In genomic region chr14:66562744-66563143, GRCm38 (mm10) we compare ENCODE assay signal across 27 mouse cellular contexts.
"Had no signal": no experiment of that assay in that cellular context is flagged by ENCODE, and none has a peak within 500 bp of the region (broad histone marks: within the 10 kb centered on the region; RNA-seq: fewer than 3 reads in every experiment).

No protein-coding gene starts in this region.

- H3K4me3 ChIP-seq: heart, adult 2 months; heart, embryonic 13.5 days; heart, embryonic 15.5 days; hindbrain, embryonic 13.5 days; hindbrain, embryonic 15.5 days; kidney, embryonic 15.5 days; limb, embryonic 13.5 days; limb, embryonic 15.5 days; liver, embryonic 12.5 days had no signal

- H3K27me3 ChIP-seq: heart, embryonic 15.5 days; hindbrain, embryonic 13.5 days; hindbrain, embryonic 15.5 days; liver, embryonic 12.5 days had no signal

- H3K4me2 ChIP-seq: heart, embryonic 11.5 days; heart, embryonic 13.5 days; heart, embryonic 15.5 days; hindbrain, embryonic 13.5 days; hindbrain, embryonic 15.5 days; kidney, embryonic 15.5 days; limb, embryonic 13.5 days; limb, embryonic 15.5 days; liver, embryonic 12.5 days had no signal

- H3K27ac ChIP-seq: heart, adult 2 months; heart, embryonic 13.5 days; heart, embryonic 15.5 days; hindbrain, embryonic 13.5 days; hindbrain, embryonic 15.5 days; hindbrain, postnatal 0 days; kidney, embryonic 15.5 days; kidney, postnatal 0 days; limb, embryonic 13.5 days; limb, embryonic 15.5 days; liver, embryonic 12.5 days; liver, embryonic 14.5 days had no signal

- H3K4me1 ChIP-seq: heart, embryonic 13.5 days; heart, embryonic 15.5 days; hindbrain, embryonic 13.5 days; hindbrain, embryonic 15.5 days; kidney, embryonic 15.5 days; limb, embryonic 13.5 days; limb, embryonic 15.5 days; liver, embryonic 12.5 days had no signal

- H3K36me3 ChIP-seq: heart, embryonic 13.5 days; heart, embryonic 15.5 days; hindbrain, embryonic 13.5 days; hindbrain, embryonic 15.5 days; kidney, embryonic 15.5 days; limb, embryonic 13.5 days; limb, embryonic 15.5 days; liver, embryonic 12.5 days had no signal

- DNase-seq: gastrocnemius, postnatal 14 days; gastrocnemius, postnatal 36 days; heart, adult 11 months; heart, adult 2 months; heart, postnatal 14 days; heart, postnatal 36 days; kidney, adult 11 months; kidney, adult 2 months; kidney, adult 9 months; kidney, postnatal 14 days; kidney, postnatal 36 days; layer of hippocampus, adult 9-11 months; layer of hippocampus, postnatal 36 days; left cerebral cortex, postnatal 4 days had no signal

- H3K9me3 ChIP-seq: heart, embryonic 13.5 days; heart, embryonic 15.5 days; hindbrain, embryonic 13.5 days; hindbrain, embryonic 15.5 days; kidney, embryonic 15.5 days; limb, embryonic 13.5 days; limb, embryonic 15.5 days; liver, embryonic 12.5 days had no signal

- ATAC-seq: hindbrain, postnatal 0 days; intestine, embryonic 16.5 days; liver, embryonic 12.5 days had no signal

- H3K9ac ChIP-seq: heart, embryonic 13.5 days; heart, embryonic 15.5 days; hindbrain, embryonic 13.5 days; hindbrain, embryonic 15.5 days; kidney, embryonic 15.5 days; limb, embryonic 13.5 days; limb, embryonic 15.5 days; liver, embryonic 12.5 days; liver, embryonic 14.5 days had no signal
